Mouse (Mus musculus) adrenal gland, adult 18-20 months (tissue): ENCODE data around the gene Tut7. TPM values are rescaled to one million over a fixed set of nuclear protein-coding genes. Genes with fewer than 3 reads are reported as not detected.
"Not testable (repeated sequence)": the region's sequence is repeated elsewhere in the genome, so short reads cannot be mapped to it uniquely, and the experiment has no call there.

Experiments used
- DNase-seq, 2 experiments: peaks; one replicate each; pipeline ENCODE4 v3.0.0; 2021 to 2022; ENCODE audit warnings: low spot score in 2 of 2
- long read RNA-seq, 2 experiments: library from polyadenylated mRNA; stranded (forward); transcript quantifications; one replicate each; pipeline ENCODE4 v2.0.0; 2021
- total RNA-seq, 2 experiments: library from RNA; stranded (reverse); gene quantifications; 1 replicate in 1 of 2; 2 replicates in 1 of 2; pipeline ENCODE4 v1.2.3; 2021

Tut7 gene
- 10 to 100 TPM; 63.0 to 64.1 TPM for total RNA-seq
- long read RNA-seq, experiment 1, partial matches to known transcripts, result 2 of 17 reads
- long read RNA-seq, experiment 1, other reads (novel, unspliced or antisense), result 10 of 17 reads
- long read RNA-seq, experiment 2, partial matches to known transcripts, result 10 of 19 reads
- long read RNA-seq, experiment 2, other reads (novel, unspliced or antisense), result 5 of 19 reads

DNA sequence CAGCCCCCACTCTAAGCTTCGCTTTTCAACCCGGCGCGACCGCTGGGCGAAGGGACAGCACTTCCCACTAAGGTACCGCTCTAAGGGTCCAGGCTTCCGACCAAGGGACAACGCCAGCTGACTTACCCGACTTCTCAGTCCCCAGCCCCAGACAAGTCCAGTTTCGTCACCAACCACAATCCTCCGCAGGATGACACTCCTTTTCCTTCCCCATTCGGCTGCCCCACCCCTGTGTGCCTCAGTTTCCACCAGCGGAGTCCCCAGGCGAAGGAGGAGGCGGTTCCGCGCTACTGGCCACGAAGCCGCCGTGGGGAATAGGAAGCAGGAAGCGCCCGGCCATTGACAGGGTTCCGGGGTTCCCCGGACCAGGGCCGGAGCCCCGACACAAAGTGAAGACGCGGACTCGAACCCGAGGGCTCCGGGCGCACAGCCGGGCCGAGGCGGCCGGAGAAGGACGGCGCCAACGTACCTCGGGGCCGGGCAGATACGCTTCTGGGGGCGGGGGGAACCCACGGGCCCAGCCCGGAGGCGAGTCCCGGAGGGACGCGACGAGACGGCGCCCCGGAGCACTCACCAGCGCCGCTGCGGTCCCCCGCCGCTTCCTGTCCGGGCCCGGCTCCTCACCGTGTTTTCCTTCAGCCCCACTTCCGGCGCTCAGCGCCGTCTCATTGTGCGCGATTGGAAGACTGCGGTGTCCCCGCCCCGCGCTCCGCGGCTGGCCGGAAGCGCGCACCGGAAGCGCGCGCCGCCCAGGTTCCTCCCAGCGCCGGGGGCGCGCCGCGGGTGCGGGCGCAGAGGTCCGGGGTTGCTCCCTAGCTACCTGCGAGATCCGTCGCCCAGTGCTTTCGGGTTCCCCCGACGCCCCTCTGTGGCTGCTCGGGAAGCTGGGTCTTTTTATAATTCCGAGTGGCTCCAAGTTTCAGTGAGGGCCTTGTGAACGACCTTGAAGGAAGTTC lies at the start of gene Tut7:
Tut7 (minus strand) TSS at position 641 of the 956 bp plus-strand sequence.
- peak; percentile 88 to 90 for DNase-seq

DNA sequence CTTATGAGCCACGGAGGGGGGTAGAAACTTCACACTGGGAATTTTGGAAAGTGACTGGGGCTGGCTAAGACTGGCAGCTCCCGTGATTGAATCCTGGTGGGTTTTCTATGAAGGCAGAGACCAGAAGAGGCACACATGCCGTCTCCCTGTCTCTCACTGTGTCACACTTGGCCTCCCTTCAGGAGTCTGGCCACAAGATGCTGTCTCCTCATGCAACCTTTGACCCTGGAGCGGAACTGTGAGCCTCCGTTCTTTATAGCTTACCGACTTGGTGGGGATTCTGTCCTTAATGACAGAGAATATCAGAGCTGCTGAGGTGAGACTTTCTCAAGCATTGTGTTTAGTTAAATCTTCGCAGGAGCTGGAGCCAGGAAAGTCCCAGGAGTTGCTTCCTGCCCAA lies 49.5 kb upstream of the Tut7 start:
- DNase-seq, result no peak

DNA sequence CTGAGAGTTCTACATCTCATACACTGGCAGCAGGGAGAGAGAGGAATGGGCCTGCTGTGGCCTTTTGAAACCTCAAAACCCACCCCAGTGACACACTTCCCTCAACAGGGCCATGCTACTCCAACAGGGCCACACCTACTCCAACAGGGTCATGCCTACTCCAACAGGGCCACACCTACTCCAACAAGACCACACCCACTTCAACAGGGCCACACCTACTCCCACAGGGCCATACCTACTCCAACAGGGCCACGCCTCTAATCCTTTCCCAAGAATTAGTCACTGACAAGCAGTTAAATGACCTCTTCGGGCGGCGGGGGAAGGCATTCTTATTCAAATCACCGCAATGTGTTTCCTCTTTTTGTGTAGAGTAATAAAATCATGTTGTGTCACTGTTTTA lies 47.1 kb upstream of the Tut7 start:
- no peak for DNase-seq

DNA sequence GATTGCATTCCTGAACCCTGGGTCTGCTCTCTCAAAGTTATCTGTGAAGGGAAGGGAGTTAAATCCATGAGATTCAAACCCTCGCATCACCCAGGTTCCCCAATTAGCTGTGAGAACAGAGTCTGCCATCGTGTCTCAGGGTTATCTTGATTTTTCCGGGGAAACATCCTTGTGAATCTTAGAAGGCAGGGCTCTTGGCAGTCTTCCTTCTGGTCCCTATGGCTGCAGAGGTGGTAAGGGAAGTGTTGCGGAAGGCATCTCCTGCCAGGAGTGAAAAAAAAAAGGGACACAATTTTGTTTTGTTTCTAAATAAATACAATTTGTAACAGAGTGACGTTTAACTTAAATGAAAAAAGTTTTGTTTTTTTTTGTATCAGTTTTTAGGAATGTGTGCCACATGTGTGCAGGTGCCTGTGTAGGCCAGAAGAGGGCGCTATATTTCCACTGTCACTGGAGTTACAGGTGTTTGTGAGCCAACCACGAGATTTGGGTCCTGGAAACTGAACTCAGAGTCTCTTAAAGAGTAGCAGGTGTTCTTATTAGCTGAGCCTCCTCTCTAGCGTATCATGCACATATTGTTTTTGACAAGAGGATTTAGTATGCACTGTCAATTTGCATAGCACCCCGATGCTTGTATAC lies 45.2 kb upstream of the Tut7 start:
- DNase-seq, result no peak

DNA sequence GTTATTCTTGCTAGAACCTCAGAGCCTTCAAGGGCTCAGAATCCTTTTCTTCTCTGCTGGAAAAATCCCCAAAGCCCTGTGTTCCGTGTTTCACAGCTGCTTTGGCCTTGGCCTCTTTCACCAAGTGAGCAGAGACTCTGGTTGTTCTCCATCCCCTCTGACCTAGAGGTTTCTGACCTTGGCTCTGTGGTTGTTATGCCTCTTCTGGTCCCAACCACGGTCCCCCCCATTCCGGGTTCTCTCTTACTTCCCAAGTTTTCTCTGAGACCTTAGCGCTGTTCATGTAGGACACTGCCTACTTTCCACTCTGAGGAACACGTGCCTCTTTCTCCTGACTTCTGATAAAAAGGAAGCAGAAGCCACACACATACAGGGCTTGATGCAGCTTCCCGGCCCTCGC lies 44.2 kb upstream of the Tut7 start:
- peak in 1 of 2 experiments; percentile 21 for DNase-seq

DNA sequence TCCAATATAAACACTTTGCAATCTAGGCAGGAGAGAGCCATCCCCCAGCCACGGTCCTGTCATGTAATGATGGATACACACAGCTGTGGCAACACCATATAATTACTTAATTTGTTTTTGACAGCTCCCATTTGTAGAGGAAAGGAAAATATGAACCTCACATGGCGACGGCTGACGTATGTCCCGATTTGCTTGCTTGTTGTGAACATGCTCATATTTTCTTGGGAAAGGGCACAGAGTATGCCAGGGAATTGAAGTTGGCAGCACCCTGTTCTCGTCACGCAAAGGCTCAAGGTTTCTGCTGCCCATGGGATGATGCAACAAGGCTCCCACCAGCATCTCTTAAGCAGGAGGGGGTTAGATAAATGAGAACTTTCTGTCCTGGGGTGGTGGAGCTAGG lies 36.6 kb upstream of the Tut7 start:
- no peak for DNase-seq

DNA sequence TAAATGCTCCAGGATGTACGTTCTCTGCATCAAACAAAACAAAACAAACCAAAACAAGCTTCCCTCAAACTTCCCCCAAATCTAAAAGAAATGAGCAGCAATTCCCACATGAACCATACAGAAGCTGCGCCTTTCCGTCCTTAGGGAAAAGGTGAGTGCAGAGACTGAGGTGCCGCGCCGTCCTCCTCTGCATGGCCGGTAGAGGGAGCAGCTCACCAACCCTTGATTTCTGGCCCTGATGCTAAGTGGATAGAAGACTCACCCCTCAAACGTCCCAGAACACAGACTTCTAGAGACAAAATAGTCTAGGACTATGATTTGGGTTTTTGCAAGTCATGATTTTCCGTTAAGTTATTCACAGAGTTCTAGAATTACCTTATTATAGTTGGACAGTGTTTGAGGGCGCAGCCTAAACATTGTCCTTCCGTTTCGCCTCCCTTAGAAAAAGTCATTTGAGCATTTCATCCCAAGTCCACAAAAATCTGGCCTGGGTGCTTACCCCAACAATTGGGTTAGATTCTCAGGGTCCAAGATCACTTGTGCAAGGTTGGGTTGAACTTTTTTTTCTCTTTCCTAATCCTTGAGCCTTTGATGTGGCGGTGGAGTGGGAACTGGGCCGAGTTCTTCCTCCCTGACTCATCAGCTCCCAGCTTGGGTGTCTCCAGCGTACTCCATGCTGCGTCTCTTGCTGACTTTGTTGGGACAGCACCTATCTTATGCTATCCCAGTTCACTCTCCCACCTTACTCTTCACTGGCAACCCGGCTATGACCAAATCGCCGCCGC lies 33.5 kb upstream of the Tut7 start:
- peak; percentile 68 to 71 for DNase-seq

DNA sequence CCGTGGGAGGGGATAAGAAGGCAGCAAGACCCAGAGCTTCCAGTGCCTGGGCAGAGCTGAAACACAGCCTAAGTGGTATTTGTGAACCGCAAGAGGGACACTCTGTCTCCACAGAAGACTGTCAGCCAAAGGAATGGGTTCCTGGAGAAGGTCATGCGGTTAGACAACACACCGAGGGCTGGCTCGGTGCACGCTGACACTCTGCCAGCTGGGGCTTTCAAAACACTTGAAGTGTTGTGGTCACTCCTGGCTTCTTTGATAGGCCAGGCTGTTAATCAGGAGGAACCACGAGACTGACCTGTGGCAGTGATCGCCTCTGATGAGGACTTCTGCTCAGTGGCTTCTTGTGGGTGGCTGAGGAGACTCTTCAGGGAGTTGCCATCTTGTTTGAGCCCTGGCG lies 30.5 kb upstream of the Tut7 start:
- DNase-seq, result no peak

DNA sequence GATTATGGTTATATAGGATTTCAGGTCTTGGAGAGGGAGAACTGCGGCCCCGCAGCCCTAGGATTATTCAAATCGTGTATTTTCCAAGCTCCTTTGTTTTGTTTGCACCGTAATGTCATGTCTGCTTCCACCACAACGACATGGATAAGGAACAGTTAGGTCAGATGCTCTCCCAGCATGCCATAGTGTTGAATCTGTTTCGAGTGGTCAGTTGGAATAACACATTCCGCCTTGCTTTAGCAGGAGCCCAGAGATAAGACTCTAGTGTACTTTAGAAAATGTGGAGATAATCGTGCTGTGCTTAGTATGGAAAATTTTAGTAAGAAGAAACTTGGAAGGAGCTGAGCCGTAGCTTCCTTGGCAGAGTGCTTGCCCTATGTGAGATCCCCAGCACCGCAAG lies 27.4 kb upstream of the Tut7 start:
- no peak for DNase-seq

DNA sequence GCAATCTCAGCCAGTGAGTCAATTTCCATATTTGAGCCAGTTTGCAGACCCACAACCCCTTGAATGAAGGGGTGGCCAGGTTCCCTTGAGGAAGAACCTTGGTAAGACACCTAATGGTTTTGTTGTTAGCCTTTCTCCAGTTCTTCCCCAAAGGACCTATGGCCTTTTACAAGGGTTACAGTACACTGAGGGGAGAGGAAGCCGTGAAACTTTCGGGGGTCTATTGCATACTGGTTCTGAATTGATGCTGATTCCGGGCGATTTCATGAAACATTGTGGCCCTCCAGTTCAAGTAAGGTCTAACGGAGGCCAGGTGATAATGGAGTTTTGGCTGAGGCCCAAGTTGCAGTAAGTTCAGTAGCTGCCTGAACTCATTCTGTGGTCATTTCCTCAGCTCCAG lies 21.7 kb upstream of the Tut7 start:
- DNase-seq, result no peak

DNA sequence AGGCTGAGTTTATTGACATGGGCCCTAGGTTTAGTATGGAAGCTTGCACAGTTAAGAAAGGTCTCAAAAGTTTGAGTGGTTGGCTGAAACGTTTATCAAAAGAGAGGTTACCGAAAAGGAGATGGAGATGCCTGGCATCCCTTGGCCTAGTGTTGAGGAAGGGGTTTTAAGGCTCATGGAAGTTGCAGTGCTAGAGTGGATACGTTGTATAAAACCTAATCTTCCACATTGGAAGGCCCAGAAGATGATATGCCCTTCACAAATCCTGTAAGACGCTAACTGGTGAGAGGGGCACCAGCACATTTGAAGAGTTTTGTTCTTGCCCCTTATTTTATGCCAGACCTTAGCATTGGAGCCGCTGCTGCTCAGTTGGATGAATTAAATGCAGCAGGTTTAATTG lies 21.0 kb upstream of the Tut7 start:
- no peak for DNase-seq

DNA sequence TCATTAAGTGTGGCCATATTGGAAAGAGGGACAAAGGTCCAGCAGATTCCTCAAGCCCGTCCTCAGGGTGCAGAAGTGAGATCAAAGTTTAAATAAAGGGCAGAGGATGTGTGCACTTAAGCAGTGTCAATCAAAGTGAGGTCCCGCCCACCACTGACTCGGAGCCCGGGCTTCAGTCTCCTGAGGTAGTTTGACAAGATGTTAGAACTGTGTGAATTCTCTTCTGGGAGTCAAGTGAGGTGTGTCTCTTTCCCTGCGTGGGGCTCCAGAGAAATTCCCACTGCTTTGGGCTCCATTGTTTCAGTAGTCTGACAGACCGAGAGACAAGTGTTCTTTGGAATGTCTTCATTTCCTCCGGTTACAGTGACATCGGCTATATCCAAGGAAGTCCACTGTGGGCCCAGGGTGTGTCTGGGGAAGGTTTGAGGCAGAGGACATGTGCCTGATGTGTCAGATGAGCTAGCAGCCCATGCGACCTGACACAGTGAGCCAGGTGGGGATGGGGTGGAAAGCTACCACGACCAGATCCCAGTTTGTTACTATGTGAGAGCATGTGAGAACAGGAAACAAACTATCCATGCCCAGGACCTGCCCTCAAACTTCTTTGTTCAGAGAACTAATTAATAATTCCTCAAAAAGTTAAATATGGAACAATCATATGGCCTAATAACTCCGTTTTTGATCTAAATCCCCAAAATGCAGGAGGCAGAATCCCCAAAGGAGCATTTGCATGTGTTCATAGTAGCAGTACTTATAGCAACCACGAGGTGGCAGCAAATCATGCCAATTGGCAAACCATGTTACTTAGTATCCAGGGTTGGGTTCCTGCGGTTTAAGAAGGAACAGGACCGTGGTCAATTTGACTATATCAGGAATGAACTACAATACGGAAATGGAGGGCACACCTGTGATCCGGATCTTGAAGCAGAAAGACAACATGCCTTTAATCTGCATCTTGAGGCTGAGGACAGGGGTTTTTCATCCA lies 19.6 kb upstream of the Tut7 start:
- peak; percentile 80 to 83 for DNase-seq

DNA sequence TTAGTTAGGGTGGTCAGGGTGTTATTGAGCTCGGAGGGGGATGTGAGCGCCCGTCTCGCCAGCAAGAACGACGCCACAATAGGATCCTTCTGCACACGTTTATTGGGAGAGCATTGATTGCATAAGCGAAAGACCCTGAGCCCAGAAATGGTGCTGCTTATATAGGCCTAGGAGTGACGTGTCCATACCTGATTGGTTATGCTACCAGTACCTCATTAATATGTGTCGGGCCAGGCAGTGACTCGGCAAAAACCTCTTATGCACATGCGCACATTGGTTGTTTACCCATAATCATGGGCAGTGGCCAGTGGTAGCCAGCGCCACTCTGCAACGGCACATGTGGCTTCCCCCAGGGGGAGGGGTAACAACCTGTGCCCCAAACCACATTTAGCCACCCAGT lies 18.8 kb upstream of the Tut7 start:
- DNase-seq, result not testable (repeated sequence)

DNA sequence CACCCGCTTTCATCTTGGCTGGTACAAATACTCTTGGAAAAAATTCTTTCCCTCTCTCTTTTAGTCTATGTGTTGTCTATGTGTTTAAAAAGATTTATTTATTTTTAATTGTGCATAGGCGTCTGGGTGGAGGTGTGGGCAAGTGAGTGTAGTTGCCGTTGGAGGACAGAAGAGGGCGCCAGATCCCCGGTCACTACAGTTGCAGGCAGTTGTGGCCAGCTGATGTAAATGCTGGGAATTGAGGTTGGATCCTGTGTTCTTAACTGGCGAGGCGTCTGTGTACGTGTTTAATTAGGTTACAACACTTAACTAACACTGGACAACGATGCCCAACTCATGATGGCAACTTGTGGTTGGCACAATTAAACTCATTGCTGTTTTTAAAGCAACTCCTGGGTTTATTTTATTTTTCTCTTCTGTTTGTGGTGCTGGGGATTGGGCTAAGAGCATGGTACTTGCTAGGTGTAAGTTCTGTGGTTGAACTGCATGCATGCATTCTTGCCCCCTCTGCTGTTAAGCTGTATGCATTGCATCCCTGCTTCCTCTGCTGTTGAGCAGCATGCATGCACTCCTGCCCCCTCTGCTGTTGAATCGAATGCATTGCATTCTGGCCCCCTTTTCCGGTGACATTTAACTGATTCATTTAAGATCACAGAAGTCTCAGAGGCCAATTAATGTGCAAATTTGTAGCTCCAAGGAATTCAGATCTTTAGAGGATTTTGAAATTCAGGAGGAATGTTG lies 17.7 kb upstream of the Tut7 start:
- DNase-seq, result peak; percentile 59 to 75

DNA sequence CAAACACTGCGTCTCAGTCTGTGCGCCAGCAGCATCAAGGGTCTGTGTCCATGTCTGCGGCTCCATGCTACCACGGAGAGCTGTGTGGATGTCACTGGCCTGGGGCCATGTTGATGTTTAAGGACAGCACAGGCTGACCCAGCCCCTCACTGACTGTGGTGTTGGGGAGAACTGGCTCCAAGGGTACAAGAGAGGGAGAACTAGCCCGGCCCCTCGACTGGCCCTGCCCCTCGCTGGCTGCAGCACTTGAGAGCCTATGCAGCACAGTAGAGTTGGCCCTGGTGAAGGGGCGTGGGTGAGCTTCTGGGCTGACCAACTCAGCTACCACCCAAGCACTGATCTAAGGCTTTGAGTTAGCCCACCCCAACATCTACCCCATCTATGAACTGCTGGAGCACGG lies 16.4 kb upstream of the Tut7 start:
- DNase-seq, result no peak

DNA sequence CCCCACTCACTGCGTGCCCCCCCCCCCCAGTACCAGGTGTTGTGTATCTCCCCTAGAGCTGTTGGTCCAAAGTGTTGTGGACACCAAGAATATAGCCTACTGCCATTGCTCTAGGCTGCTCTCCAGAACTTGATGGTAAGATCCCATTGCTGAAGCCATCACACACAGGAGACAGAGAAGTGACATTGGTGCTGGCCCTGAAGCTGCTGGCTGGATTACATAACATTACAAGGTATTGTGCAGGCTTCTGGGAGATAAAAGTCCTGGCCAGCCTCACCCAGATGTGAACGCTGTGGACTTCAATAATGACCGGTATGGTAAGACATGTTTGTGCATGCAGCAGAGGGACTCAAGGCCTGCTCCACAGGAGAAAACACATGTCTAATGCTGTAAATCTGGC lies 15.5 kb upstream of the Tut7 start:
- DNase-seq, result no peak

DNA sequence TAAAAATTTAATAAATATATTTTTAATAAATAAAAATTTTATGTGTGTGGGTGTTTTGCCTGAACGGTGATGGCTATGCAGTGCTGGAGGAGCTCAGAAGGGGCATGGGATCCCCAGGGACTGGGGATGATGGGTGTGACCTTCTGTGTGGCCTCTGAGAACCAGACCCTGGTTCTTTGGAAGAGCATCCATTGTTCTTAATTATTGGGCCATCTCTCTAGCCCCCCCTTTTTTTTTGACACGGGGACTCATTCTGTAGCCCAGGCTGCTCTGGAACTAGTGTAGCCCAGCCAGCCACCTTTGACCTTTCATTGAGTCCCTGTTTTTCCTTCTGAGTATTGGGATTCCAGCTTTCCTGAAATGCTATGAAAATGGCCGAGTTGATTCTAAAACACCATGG lies 13.9 kb upstream of the Tut7 start:
- no peak for DNase-seq

DNA sequence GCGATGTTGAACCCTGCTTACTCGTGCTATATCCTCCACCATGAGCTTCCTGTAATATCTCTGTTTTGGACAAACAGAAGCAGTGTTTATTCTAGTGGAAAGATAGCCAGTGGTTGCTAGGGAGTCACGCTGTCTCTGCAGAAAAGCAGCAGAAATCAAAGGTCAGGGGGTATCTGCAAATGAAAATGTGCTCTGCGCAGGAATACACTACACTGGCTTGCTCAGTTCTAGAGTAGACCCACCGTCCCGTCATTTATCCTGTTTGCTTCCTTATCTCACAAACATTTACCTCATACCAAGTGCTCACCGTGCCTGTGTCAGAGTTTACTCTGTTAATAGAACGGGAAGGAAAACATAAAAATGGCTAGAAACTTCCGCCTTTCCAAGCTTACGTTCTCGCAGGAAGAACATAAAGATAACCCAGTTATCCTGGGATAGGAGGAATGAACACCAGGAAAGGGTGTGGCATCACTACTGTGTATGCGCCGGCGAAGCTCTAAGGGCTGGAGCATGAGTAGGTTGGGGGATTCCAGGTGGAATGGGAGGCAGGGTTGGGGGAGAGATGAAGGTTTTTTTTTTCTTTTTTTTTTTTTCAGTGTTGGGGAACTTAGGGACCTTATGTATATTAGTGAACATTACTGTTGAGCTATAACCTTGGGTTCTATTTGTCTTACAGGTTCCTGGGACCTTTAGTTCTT lies 13.3 kb upstream of the Tut7 start:
- DNase-seq, result no peak
